Mouse (Mus musculus) adrenal gland, postnatal 10 days (tissue): ENCODE measurements at regions not wholly inside any gene's neighbourhood (a gene's known extent, or its start where the extent isn't known, plus 50 kb on each side); places are given as distances from the start of the nearest gene placed in this dataset.

ENCODE experiments used
- DNase-seq: peaks from one replicate; pipeline ENCODE4 v3.0.0; 2021; ENCODE audit warnings: mixed read lengths

GRCm38 (mm10) chr6:148600934-148601333, 156.7 kb upstream of the Tmtc1 start:
- DNase-seq: no peak

- DNase-seq: no peak
These were observed 155.3 kb upstream of the Tmtc1 start for GRCm38 (mm10) chr6:148599473-148599872.

DNA sequence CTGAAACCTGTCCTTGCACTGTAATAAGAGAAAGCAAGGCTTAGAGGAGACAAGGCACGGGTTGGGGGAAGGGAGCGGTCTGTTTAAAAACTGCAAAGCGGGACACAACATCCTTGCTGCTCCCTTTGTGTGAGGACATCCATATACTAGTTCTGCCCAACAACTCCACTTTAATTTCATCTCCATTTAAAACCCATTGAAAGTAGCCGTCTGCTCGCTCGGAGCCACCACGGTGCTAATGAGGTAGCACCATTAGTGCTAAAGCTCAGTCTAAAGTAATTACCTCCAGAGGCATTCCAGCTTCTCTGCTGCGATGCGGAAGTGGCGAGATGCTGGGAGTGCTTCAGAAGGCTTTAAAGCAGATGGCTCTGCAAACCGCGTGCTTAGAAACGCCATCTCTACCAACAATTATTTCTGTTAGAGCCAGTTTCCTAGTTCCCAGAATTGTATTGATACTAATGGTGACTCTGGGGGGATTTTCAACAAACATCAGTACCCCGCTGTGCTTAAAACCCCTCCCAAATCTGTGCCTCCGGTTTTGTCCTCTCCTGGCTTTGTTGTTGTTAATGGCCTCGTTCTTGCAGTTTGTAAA, 154.7 kb upstream of the Tmtc1 start:
- no peak for DNase-seq

DNA sequence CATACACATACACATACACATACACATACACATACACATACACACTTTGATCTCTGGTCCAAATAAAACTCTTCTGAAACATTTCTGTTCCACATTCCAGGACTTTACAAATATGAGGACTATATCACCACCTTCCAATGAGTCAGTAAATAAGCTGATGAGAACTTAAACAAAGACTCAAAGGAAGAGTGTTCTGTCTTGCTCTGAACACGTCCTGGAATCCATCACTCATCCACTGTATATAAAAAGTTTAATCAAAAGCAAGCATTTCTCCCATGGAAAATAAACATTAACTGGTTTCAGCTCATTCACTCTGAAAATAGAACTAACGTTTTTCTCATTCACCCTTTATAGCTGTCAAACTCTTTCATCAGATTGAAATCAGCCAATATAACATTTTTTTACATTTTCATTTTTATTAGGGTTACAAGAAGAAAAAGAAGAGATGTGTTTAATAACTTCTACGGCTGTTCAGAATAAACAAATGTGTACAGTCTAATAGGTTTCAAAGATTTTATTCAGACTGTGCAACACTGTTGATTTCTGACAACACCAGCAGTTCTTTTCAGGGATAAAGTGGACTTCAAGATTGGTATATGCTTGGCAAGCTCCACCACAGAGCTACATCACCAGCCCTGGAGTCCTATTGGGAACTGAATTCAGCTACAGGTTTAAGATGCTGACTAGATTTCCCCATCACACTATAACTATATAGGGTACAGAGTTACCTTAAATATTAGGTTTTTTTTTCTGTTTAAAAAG, 151.0 kb upstream of the Tmtc1 start:
- DNase-seq: no peak

DNA sequence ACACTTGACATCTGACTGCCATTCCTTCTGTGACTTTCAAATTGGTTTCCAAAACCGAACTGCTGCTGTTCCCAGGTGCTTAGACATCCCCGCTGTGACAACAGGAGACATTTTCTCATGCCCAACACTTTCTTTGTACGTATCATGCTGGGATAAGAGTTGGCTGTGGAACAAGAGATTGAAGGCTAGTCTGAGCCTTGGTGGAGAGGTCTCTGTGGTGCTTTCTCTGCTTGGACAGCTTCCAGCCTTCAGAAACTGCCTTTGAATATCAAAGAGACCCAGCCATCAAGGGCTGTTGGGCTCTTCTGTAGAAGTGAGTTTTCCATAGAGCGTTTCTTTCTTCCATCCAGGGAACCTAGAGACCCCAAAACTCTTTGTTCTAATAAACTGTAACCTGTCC, 144.8 kb upstream of the Tmtc1 start:
- DNase-seq: no peak

- no peak for DNase-seq
These were observed 142.5 kb upstream of the Tmtc1 start for GRCm38 (mm10) chr6:148586439-148587321.

GRCm38 (mm10) chr6:148584126-148584525, 139.9 kb upstream of the Tmtc1 start:
- DNase-seq: no peak

DNA sequence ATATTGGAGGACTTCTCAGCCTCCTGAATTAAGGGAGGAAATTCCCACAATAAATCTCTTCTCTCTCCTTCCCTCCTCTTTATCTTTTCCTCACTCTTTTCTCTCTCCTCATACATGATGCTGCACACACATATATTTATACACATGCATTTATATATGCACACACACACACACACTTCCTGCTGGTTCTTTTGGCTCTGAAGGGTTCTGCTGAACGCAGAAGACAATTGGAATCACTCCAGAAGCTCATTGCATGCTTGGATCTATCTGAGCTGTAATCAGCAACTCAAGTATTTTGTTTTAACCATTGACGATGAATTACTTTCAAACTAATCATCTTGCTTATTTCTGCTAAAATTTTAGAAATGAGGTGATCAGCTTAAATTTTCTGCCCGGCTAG, 134.1 kb upstream of the Tmtc1 start:
- DNase-seq: no peak

- DNase-seq: no peak
These were observed 133.5 kb upstream of the Tmtc1 start for GRCm38 (mm10) chr6:148577663-148578062.

DNA sequence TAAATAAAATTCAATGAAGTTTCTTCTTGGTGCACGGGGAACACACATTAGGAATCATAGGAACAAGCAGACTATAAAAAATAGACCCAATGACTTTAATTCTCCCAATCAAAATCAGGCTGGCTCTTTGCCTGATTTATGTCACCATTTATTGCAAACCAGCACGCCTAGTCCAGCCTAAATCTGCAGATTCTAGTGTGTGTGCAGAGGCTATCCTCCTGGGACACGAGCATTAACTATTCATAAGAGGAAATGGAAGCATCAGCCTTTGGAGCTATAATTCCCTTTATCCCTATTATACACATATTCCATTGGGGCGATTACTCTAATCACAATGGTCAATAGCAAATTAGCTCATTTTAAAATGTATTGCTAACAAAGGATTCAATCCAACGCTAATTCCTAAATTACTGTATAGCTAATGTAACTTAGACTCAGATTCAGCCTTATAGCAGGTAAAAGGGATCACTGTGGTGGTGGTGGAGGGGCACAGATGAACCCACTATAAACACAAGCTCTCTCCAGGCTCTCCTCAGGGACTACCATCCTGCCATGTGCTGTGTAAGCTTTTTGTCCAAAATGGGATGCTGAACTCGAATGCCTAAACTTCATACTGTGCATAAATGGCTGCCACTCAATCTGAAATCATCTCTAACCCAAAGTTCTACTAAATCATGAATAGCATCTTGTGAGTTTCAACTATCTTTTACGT, 130.7 kb upstream of the Tmtc1 start:
- no peak for DNase-seq

DNA sequence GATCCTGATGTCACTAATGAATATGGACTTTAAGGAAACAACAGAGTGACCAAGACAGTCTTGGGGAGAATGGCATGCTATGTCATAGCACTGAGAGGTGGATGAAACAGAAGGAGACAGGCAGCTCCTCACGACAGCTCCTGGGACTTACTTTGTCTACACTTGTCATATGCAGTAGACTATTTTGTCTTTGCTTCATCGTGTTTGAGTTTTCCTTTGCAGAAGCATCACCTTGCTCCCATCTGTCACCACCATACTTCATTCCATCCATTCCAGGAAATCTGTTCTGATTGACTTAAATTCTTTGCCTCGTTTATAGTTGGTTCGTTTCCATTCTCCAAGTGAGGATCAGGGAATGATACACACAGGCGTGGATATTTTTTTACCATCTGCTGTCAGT, 128.0 kb upstream of the Tmtc1 start:
- DNase-seq: no peak

GRCm38 (mm10) chr6:148571651-148572050, 127.5 kb upstream of the Tmtc1 start:
- no peak for DNase-seq

GRCm38 (mm10) chr6:148564146-148564545, 120.0 kb upstream of the Tmtc1 start:
- DNase-seq: no peak

DNA sequence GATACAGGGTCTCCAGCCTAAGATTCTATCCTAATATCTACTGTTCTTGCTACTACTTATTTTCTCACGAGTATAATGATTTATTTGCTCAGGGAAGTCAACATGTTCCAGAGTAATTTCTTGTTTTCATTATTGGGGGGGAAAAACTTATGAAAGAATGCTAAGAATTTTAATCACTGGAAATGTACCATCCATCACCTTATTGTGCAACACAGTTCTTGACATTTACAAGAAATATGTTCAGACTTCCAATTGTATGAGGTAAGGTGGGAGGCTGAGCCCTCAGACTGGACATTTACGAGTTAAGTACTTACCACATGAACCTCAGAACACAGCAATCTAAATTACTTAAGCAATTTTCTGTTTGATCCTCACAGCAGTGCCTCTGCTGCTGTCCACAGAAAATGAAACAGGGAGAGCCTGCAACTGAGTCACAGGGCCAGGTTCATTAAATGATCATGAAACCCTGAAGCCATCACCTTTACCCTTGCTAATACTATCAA, 118.1 kb upstream of the Tmtc1 start:
- no peak for DNase-seq

DNA sequence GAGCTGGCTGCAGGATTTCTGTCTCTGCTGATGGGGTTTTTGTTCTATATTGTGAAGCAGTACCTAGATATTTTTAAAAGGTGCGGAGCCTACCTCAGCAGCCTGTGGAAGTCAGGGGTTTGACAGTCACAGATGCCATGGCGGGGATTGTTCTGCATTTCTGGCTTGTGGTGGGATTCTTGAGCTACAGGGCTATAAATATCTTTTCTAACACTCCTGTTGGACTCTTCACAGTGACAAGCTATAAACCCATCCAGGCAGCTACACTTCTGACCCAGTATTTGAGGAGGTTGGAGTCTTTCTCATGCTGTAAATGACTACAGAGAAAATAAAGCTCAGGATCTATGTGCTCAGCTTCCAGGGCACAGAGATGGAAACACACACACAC, 112.3 kb upstream of the Tmtc1 start:
- DNase-seq: no peak

- DNase-seq: no peak
These were observed 111.7 kb upstream of the Tmtc1 start for GRCm38 (mm10) chr6:148555651-148556483.

- DNase-seq: no peak
These were observed 110.3 kb upstream of the Tmtc1 start for GRCm38 (mm10) chr6:148554463-148554862.

DNA sequence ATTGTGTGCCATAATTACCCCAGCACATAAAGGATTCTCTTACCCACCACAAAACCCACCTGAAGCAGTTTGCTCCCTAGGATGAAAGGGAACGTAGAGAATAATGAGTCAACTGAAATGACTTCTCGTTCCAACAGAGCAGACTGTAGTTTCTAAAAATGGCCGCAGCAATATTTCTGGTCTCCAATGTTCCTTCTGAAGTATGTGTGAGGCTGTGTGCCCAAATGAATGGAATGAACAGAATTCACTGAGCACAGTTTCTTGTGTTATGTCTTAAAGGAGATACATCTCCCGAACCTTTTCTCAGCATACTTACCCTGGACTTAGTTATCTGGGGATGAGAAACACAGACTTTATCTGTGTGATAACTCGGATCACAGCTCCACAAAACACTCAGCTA, 109.4 kb upstream of the Tmtc1 start:
- no peak for DNase-seq

DNA sequence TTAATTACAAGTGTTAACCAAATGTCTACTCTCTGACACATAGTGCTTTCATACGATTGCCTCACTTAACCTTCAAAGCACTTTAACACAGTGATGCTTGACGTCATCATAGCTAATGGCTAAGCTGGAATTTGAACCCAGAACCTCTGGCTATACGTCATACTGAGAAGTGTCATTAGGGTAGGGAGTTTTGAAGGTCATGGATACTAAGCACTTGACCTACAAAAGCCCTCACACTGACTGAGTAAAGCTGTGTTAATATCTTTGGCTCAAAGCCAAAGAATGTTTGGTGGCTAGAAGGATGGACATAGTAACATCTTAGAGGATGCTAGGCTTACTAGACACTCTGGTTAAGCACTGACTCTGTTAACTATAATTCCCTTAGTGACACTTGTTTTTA, 106.9 kb upstream of the Tmtc1 start:
- DNase-seq: no peak

DNA sequence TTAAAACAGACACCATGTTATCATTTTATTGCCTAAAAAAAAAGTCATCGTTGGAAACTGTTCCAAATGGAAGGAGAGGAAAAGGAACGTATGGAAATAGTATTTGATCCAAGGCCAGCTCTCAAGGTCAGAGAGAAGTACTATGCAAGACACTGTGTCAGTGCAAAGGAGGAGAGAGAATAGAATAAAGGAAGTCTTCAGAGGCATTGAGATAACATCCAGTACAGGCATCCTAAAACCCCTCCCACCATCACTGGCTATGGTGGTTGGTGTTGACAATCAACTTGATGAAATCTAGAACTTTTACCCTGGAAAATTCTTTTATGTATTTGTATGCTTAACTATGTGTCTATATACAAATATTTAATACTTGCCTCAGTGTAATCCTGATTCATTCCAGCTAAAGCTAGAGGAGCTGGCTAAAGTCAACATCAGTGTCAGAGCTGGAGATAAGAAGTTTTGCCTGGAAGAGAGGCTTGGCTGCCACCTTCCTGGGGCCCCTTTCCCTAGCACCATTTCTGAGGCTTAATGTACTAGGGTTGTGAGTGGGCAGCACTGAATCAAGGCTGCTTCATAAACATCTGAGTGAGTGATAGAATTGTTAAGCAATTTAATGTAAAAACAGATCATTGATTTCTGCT, 104.1 kb upstream of the Tmtc1 start:
- no peak for DNase-seq

DNA sequence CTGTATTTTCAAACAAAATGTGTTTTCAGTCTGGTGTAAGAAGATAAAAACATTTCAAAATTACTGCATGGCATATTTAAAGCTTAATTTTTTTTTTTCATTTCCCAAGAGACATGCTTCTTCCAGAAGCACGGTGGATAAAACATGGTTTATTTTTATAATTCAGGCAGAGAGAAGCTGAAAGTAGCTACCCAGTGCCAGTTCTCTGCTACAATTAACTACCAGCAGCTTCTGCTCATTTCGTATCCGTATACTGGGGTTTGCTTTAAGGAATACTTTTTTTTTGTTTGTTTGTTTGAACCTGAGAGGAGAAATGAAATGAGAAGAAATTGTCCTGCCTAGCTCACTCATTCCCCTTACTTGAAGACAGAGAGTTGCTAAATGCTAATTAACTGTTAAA, 98.9 kb upstream of the Tmtc1 start:
- DNase-seq: no peak
